Mouse (Mus musculus): ENCODE measurements around the gene Casp9.

- no peak for TF ChIP-seq POLR2A (IDR thresholded peaks at IDR 0.05; ENCODE audit: insufficient read length, low read depth)
- TF ChIP-seq POLR2AphosphoS2 (IDR thresholded peaks at IDR 0.05; ENCODE audit: insufficient read length, low read depth): no peak
- no peak for TF ChIP-seq E2F4 (IDR thresholded peaks at IDR 0.05; ENCODE audit: insufficient read depth)
- TF ChIP-seq REST (IDR thresholded peaks at IDR 0.05; ENCODE audit: insufficient read depth, insufficient read length): no peak
- TF ChIP-seq USF1 (IDR thresholded peaks at IDR 0.05; ENCODE audit: low read depth): no peak
These were observed 69.5 kb downstream of the Casp9 start for GRCm38 (mm10) chr4:141862867-141863266.
